Mouse (Mus musculus): ENCODE measurements around the gene Hbq1a. TPM values are rescaled to one million over a fixed set of nuclear protein-coding genes. Genes with fewer than 3 reads are reported as not detected.
"Not testable (repeated sequence)": the region's sequence is repeated elsewhere in the genome, so short reads cannot be mapped to it uniquely, and the experiment has no call there.

The Hbq1a gene
- polyA plus RNA-seq, 1 experiment from 2014 or later = 1.5 TPM

DNA sequence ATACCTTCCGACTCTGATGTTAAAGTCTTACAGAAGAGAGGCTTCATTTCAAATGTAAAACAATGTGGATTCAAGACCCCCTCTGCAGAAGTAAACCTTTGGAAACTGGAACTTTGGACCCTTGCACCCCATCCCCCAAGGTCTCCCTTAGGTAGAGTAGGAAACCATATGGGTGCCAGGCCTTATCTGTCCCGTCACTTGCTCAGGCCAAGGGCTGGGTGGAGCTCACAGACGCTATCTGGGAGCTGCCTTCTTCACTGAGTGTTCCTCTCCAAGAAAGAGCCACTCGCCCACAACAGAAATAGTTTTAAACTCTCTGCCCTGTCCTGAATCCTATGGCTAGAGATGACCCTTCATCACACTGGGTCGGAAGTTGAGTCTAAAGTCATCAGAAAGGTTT, 30.9 kb upstream of the Hbq1a start:
- no peak overlapping the region for H3K9ac ChIP-seq (replicated peaks)
- peaks cover 17% of the 10 kb centered on the region for H3K4me1 ChIP-seq
- no peak overlapping the region for H3K4me3 ChIP-seq (replicated peaks)
- ATAC-seq (ENCODE audit: low FRiP score) = no peak
- WGBS = 85% methylated on average over 5 of the region's 5 CpGs
- no peak overlapping the region for H3K27ac ChIP-seq (replicated peaks)
- no peaks in the 10 kb centered on the region for H3K36me3 ChIP-seq
- no peak overlapping the region for H3K4me2 ChIP-seq
- H3K27me3 ChIP-seq (replicated peaks) = no peaks in the 10 kb centered on the region
- no peaks in the 10 kb centered on the region for H3K9me3 ChIP-seq (replicated peaks)

DNA sequence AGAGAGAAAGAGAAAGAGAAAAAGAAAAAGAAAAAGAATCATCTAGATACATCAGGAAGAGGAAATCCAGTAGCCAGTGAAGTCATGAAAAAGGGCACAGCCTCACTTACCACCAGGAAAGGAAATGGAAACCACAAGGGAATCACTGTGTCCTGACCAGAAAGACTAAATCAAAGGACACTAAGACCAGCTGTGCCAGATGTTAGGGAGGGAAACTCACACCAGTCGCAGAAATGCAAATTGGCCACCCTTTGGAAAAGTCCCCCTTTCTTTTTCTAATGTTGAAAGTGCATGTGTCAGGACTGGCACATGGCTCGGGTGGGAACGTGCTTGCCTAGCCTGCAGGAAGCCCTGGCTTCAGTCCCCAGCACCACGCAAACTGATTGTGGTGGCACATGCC, 28.7 kb upstream of the Hbq1a start:
- no peak for ATAC-seq (ENCODE audit: low FRiP score)
- no peaks in the 10 kb centered on the region for H3K9me3 ChIP-seq (replicated peaks)
- H3K4me1 ChIP-seq = peaks cover 13% of the 10 kb centered on the region
- WGBS = 61% methylated on average over 4 of the region's 4 CpGs
- no peak overlapping the region for H3K9ac ChIP-seq (replicated peaks)
- H3K36me3 ChIP-seq = no peaks in the 10 kb centered on the region
- H3K4me3 ChIP-seq (replicated peaks) = no peak overlapping the region
- 0 out of 2 replicates have a peak, but pooled peaks cover under 1% of the 10 kb centered on the region for H3K27me3 ChIP-seq (replicated peaks)
- no peak overlapping the region for H3K4me2 ChIP-seq
- H3K27ac ChIP-seq (replicated peaks) = no peak overlapping the region

DNA sequence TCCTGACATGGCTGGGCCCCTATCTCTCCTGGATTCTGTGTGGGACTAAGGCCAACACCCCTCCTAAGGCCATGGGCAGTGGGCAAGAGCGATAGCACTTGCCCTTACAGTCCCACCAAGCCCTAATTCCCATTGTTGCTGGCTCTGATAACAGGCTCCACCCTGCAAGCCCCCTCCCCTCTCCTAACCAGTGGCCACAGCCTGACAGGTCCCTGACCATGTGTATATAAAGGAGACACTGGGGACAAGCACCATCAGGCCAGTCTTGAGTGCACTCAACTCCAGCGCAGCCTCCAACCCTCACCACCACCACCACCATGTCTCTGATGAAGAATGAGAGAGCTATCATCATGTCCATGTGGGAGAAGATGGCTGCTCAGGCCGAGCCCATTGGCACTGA, 23.5 kb upstream of the Hbq1a start, which contains the start of gene Hba-x:
Gene Hba-x, plus strand, starts transcription at position 54 of the 400 bp plus-strand sequence.
- no peak within 1 kb of the TSS for H3K4me3 ChIP-seq (replicated peaks)
- peaks cover 5% of the 10 kb centered on the region; the same call in 1 of the 2 replicates for H3K27me3 ChIP-seq (replicated peaks)
- H3K4me2 ChIP-seq = no peak within 1 kb of the TSS
- H3K9ac ChIP-seq (replicated peaks) = no peak within 1 kb of the TSS
- H3K27ac ChIP-seq (replicated peaks) = no peak within 1 kb of the TSS
- WGBS = 81% methylated on average over 3 of the region's 3 CpGs
- ATAC-seq (ENCODE audit: low FRiP score) = no peak
- no peaks in the 10 kb centered on the region for H3K9me3 ChIP-seq (replicated peaks)
- no peaks in the 10 kb centered on the region for H3K4me1 ChIP-seq
- H3K36me3 ChIP-seq = no peaks in the 10 kb centered on the region

DNA sequence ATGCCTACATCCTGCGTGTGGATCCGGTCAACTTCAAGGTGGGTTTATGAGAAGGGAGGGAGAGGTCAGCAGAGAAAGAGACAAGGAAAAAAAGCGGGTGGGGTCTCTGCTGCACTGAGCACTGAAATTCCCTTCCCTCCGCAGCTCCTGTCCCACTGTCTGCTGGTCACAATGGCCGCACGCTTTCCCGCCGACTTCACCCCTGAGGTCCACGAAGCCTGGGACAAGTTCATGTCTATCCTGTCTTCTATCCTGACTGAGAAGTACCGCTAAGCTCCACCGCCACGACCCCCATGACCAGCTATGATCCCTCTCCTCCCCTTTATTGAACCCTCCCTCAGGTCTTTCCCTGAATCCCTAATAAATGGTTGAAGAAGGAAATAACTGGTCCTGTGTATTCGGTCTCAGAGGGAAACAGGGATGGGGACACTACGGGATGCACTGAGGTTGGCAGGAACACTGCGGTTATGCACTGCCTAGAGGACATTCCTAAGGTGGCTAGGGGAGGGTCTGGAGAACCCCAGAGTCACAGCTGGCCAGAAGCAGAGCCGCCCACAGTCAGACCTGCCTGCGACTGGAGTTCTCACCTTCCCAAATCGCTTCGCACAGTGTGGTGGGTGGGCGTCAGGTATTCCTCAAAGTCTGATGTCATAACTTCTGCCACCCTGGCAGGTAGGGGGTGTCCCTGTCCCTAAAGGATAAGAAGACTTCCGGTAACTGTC, 22.0 kb upstream of the Hbq1a start:
- no peaks in the 10 kb centered on the region for H3K9me3 ChIP-seq (replicated peaks)
- ATAC-seq (ENCODE audit: low FRiP score) = no peak
- no peak overlapping the region for H3K4me2 ChIP-seq
- H3K9ac ChIP-seq (replicated peaks) = no peak overlapping the region
- no peak overlapping the region for H3K27ac ChIP-seq (replicated peaks)
- 75% methylated on average over 21 of the region's 21 CpGs for WGBS
- H3K27me3 ChIP-seq (replicated peaks) = peaks cover 5% of the 10 kb centered on the region; the same call in 1 of the 2 replicates
- H3K4me3 ChIP-seq (replicated peaks) = no peak overlapping the region
- H3K36me3 ChIP-seq = no peaks in the 10 kb centered on the region
- H3K4me1 ChIP-seq = no peaks in the 10 kb centered on the region

DNA sequence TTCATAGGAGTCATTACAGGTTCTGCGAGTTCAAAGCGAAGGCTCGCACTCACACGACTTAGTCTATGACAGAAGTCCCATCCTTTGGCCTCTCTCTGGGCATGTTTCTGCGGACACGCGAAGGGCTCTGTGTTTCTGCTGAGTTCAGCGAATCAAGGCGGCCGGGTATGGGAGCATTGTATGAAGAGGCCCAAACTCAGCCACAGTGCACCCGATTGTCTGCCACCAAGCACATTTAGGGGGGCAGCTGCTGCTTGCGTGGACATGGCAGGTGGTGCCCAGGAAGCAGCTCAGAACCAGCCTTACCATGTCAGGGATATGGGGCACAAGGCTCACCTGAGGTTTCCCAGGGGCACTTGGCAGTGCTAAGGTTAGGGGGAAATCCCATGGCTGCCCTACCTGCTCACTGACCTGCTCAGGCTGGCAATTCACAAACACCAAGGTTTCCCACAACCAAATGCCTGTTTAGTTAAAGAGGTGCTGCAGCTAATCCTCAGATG, 21.4 kb upstream of the Hbq1a start:
- 85% methylated on average over 12 of the region's 12 CpGs for WGBS
- Histone ChIP-seq H3K27ac (replicated peaks) (no peak overlapping the region), H3K9me3 (replicated peaks) (no peaks in the 10 kb centered on the region), H3K4me2 (no peak overlapping the region), H3K27me3 (replicated peaks) (peaks cover 5% of the 10 kb centered on the region; the same call in 1 of the 2 replicates), H3K4me3 (replicated peaks) (no peak overlapping the region), H3K4me1 (no peaks in the 10 kb centered on the region), H3K9ac (replicated peaks) (no peak overlapping the region), H3K36me3 (no peaks in the 10 kb centered on the region)
- ATAC-seq (ENCODE audit: low FRiP score) = no peak

DNA sequence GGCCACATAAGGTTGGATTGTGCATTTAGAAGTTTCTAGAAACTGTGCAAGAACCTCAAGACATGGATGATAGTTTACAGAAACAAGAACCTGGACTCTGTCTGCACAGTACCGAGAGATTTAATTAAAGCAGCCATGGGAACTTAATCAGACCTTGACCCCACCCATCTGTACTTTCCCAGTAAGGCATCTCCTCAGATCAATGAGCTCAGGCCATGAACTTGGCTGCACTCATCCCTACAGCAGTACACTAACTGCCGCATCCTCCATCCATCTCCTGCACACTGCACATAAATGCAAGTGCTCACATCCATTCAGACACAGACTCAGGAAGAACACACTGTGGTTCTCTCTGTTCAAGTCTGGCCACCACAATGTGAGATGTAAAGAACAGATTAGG, 19.2 kb upstream of the Hbq1a start:
- H3K36me3 ChIP-seq = no peaks in the 10 kb centered on the region
- 80% methylated on average over 2 of the region's 2 CpGs for WGBS
- no peak overlapping the region for H3K4me3 ChIP-seq (replicated peaks)
- no peaks in the 10 kb centered on the region for H3K4me1 ChIP-seq
- no peak overlapping the region for H3K27ac ChIP-seq (replicated peaks)
- H3K4me2 ChIP-seq = no peak overlapping the region
- H3K9me3 ChIP-seq (replicated peaks) = no peaks in the 10 kb centered on the region
- H3K9ac ChIP-seq (replicated peaks) = no peak overlapping the region
- peaks cover 5% of the 10 kb centered on the region; the same call in 1 of the 2 replicates for H3K27me3 ChIP-seq (replicated peaks)
- ATAC-seq (ENCODE audit: low FRiP score) = no peak

DNA sequence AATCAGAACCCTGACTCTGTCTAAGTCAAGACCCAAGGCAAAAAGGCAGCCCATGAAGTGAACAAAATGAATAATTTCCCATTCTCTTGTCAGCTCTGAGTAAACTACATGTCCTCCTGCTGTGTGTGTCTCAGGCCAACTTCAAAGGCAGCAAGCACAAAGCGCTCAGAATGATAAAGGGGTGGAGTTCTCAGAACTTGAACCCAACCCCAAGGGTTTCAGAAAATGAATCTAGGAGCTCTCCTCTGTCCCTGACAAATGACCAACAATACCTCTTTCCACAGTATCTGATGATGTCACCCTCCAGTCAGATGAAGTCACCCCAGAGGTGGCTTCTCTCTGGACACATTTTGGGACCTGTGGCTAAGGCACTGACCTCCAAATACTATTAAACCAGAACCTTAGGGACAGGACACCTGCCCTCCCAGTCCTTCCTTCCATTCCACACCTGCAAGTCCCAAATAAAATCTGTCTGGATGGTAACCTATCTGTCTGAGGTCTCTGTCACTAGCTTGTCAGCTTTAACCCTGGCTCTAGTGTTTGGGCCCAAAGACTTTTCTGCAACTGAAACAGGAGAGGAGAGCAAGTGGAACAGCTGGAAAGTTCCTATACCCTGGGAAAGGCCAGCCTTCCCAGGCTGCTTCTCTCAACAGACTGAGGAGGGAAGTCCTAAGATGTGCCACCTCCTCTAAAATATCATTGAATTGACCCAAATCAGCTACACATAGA, 18.3 kb upstream of the Hbq1a start:
- no peaks in the 10 kb centered on the region for H3K36me3 ChIP-seq
- H3K27me3 ChIP-seq (replicated peaks) = peaks cover 1% of the 10 kb centered on the region; the same call in 1 of the 2 replicates
- no peak overlapping the region for H3K4me3 ChIP-seq (replicated peaks)
- H3K9ac ChIP-seq (replicated peaks) = no peak overlapping the region
- H3K4me2 ChIP-seq = no peak overlapping the region
- no peaks in the 10 kb centered on the region for H3K9me3 ChIP-seq (replicated peaks)
- no peaks in the 10 kb centered on the region for H3K4me1 ChIP-seq
- no peak overlapping the region for H3K27ac ChIP-seq (replicated peaks)
- 74% methylated on average over 1 of the region's 1 CpGs for WGBS
- no peak for ATAC-seq (ENCODE audit: low FRiP score)

DNA sequence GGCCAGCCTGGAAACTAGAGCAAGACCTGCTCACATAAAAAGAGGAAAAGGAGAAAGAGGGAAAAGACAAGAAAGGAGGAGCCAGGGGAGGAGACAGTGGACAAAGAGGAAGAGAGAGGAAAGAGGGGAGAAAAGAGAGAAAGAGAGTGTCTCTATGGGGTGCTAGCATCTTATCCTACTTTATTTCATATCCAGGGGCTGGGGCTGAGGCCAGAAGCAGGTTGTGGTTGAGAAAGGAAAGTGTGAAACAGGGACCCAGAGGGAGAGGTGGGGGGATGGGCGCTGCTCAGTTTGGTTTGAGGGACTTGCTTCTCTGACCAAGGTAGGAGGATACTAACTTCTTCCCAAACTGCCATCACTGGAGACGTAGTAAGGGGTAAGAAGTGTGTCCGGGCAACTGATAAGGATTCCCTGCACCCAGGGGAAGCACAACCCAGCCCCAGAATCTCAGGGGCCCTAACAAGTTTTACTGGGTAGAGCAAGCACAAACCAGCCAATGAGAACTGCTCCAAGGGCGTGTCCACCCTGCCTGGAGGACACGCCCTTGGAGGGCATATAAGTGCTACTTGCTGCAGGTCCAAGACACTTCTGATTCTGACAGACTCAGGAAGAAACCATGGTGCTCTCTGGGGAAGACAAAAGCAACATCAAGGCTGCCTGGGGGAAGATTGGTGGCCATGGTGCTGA, 16.6 kb upstream of the Hbq1a start, which contains the start of gene Hba-a1:
Gene Hba-a1, plus strand, starts transcription at position 421 of the 687 bp plus-strand sequence.
- H3K27me3 ChIP-seq (replicated peaks); H3K9ac ChIP-seq (replicated peaks); H3K4me2 ChIP-seq; H3K4me3 ChIP-seq (replicated peaks); H3K36me3 ChIP-seq; H3K4me1 ChIP-seq; ATAC-seq (ENCODE audit: low FRiP score); H3K27ac ChIP-seq (replicated peaks); H3K9me3 ChIP-seq (replicated peaks): not testable (repeated sequence)
- WGBS = 67% methylated on average over 1 of the region's 5 CpGs

DNA sequence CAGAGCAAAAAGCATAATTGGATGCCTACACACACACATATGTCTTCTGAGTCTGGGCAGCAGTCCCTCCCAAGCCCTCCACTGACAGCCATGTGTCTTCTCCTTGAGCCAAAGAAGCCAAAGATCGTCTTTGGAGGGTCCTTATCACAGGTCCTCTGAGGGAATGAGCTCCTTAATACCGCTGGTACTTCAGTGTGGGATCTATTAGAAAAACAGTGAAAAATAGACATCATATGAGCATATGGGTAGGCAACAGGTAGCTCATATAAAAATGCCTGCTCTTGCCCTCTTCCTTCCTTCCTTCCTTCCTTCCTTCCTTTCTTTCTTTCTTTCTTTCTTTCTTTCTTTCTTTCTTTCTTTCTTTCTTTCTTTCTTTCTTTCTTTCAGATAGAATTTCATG, 15.3 kb upstream of the Hbq1a start:
- not testable (repeated sequence) for H3K27ac ChIP-seq (replicated peaks); H3K9ac ChIP-seq (replicated peaks); H3K4me1 ChIP-seq; H3K4me2 ChIP-seq; H3K9me3 ChIP-seq (replicated peaks); H3K4me3 ChIP-seq (replicated peaks); H3K27me3 ChIP-seq (replicated peaks); H3K36me3 ChIP-seq; ATAC-seq (ENCODE audit: low FRiP score)
- WGBS = 72% methylated on average over 2 of the region's 2 CpGs

DNA sequence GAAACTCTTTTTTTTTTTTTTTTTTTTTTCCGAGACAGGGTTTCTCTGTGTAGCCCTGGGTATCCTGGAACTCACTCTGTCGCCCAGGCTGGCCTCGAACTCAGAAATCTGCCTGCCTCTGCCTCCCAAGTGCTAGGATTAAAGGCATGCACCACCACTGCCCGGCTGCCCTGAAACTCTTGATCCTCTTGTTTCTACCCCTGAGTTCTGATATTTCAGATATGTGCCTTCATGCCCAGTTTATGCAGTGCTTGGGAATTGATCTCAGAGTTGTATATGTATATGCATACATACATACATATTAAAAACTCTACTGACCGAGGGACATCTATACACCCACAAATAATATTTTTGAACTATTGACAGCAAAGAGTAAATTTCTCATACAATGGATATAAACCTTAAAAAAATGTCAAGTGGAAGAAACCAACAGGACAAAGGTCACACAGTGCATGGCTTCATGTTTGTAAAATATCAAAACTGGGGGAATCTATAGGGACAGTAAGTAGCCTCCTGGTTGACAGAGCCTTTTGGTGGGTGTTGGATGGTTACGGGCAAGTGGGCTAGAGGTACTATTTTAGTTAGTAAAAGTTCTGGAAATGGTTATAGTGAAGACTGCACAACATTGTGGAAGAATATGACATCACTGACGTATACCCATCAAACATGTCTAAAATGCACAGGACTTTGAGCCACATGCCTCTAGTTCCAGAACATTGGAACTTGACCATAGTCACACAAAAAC, 14.7 kb upstream of the Hbq1a start:
- H3K4me2 ChIP-seq = no peak overlapping the region
- H3K27ac ChIP-seq (replicated peaks) = no peak overlapping the region
- no peak overlapping the region for H3K4me3 ChIP-seq (replicated peaks)
- H3K27me3 ChIP-seq (replicated peaks) = no peaks in the 10 kb centered on the region; the same call in 1 of the 2 replicates
- no peaks in the 10 kb centered on the region for H3K9me3 ChIP-seq (replicated peaks)
- H3K9ac ChIP-seq (replicated peaks) = no peak overlapping the region
- no peaks in the 10 kb centered on the region for H3K4me1 ChIP-seq
- ATAC-seq (ENCODE audit: low FRiP score) = no peak
- 84% methylated on average over 7 of the region's 7 CpGs for WGBS
- no peaks in the 10 kb centered on the region for H3K36me3 ChIP-seq

DNA sequence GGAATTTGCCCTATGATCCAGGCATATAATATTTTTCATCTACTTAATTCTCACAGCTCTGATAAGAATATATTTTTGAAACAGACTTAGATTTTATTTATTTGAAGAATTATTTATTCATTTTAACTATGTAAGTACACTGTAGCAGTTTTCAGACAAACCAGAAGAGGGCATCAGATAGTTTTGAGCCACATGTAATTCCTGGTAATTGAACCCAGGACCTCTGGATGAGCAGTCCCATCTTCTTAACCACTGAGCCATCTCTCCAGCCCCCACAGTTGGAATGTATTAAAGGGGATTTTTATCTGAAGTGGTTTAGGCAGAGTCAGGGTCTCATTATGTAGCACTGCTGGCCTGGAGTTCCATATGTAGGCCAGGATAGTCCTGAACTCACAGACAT, 14.0 kb upstream of the Hbq1a start:
- ATAC-seq (ENCODE audit: low FRiP score); H3K4me2 ChIP-seq; H3K27ac ChIP-seq (replicated peaks); H3K27me3 ChIP-seq (replicated peaks); H3K36me3 ChIP-seq; H3K4me1 ChIP-seq; H3K4me3 ChIP-seq (replicated peaks); H3K9me3 ChIP-seq (replicated peaks); H3K9ac ChIP-seq (replicated peaks): not testable (repeated sequence)
